19 mouse cellular contexts compared by ENCODE assay signal in the genomic region with DNA sequence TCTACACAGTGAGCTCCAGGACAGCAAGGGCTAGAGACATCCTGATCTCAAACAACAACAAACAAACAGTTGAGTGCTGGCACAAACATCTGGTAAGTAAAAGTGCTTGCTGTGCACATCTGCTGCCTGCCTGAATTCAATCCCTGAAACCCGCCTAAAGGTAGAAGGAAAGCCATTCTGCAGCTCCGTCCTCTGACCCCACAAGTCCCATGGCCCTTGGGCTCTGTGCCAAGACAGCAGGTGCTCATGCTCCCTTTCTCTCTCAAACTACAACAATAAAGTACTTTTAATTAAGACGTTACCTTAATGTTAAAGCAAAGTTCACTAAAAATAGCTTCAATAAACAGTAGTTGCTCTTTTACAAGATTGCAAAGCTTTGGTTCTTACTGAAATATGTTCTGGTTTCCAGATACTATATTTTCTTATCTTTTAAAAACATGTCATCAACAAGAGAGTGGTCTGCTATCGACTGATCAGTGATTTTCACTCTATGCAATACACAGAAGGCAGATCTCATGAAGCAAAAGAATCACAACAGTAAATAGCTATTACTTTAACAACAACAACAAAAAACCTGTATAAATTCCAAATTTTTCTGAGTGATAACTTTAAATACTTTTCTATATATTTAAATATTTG. TPM values are rescaled to one million over a fixed set of nuclear protein-coding genes. Genes with fewer than 3 reads are reported as not detected.
DNase-seq lines count a peak whose midpoint lies in the region; ATAC-seq and TF ChIP-seq lines count a peak whose summit lies in the region.
"Had no signal": no experiment of that assay in that cellular context is flagged by ENCODE, and none has a peak within 500 bp of the region (broad histone marks: within the 10 kb centered on the region; RNA-seq: fewer than 3 reads in every experiment).

No protein-coding gene starts in this region.

- H3K36me3 ChIP-seq in intestine, embryonic 15.5 days: no peaks in the 10 kb centered on the region
- peaks cover 15% of the 10 kb centered on the region for H3K36me3 ChIP-seq in intestine, postnatal 0 days (ENCODE audit: control insufficient read depth, insufficient read depth)
- 0 out of 2 replicates have a peak, but pooled peaks cover under 1% of the 10 kb centered on the region for H3K36me3 ChIP-seq in stomach, postnatal 0 days (ENCODE audit: control insufficient read depth, insufficient read depth, low read length)

- no peaks in the 10 kb centered on the region for H3K9me3 ChIP-seq in intestine, embryonic 15.5 days
- H3K9me3 ChIP-seq in intestine, postnatal 0 days (ENCODE audit: control insufficient read depth): no peaks in the 10 kb centered on the region
- no peaks in the 10 kb centered on the region for H3K9me3 ChIP-seq in stomach, postnatal 0 days (ENCODE audit: control insufficient read depth, low read length)
- H3K9me3 ChIP-seq: embryonic facial prominence, embryonic 15.5 days; forebrain, embryonic 13.5 days; midbrain, embryonic 10.5 days had no signal

- no peak overlapping the region for H3K9ac ChIP-seq in intestine, embryonic 15.5 days
- no peak overlapping the region for H3K9ac ChIP-seq in intestine, postnatal 0 days (ENCODE audit: low read depth, low read length)
- H3K9ac ChIP-seq in stomach, postnatal 0 days (ENCODE audit: low read length): no peak overlapping the region
- H3K9ac ChIP-seq: embryonic facial prominence, embryonic 15.5 days; forebrain, embryonic 13.5 days had no signal

- DNase-seq in cerebellum, adult 11 months: peak; percentile 36
- peak; percentile 31 for DNase-seq in retina, postnatal 1 day
- no peak for DNase-seq in retina, embryonic 14.5 days (ENCODE audit: low spot score)
- DNase-seq in stomach, postnatal 0 days (ENCODE audit: low spot score): peak; percentile 18
- DNase-seq in spleen, adult 12 weeks (ENCODE audit: low spot score): no peak
- DNase-seq: adrenal gland, postnatal 25 days; gastrocnemius, postnatal 25 days; heart, postnatal 36 days; lung, adult 18-20 months; lung, postnatal 36 days had no signal

- no peak overlapping the region for H3K4me2 ChIP-seq in intestine, embryonic 15.5 days (replicated peaks)
- H3K4me2 ChIP-seq in intestine, postnatal 0 days (replicated peaks; ENCODE audit: low read depth): no peak overlapping the region
- H3K4me2 ChIP-seq in stomach, postnatal 0 days (replicated peaks; ENCODE audit: low read depth): no peak overlapping the region
- H3K4me2 ChIP-seq: embryonic facial prominence, embryonic 15.5 days; forebrain, embryonic 13.5 days; heart, embryonic 11.5 days had no signal

- no peak overlapping the region for H3K27ac ChIP-seq in intestine, embryonic 15.5 days
- no peak overlapping the region for H3K27ac ChIP-seq in intestine, postnatal 0 days (ENCODE audit: low read depth, low read length)
- H3K27ac ChIP-seq in stomach, postnatal 0 days (replicated peaks): no peak overlapping the region
- H3K27ac ChIP-seq: embryonic facial prominence, embryonic 15.5 days; forebrain, embryonic 13.5 days; midbrain, embryonic 10.5 days had no signal

- WGBS in intestine, embryonic 15.5 days: 55% methylated on average over 4 of the region's 4 CpGs
- WGBS in intestine, postnatal 0 days: 34% methylated on average over 4 of the region's 4 CpGs
- WGBS in stomach, postnatal 0 days: 69% methylated on average over 4 of the region's 4 CpGs

- no peak for TF ChIP-seq EP300 in stomach, postnatal 0 days (optimal IDR thresholded peaks at IDR 0.05)

- TF ChIP-seq CTCF in intestine, postnatal 0 days (IDR thresholded peaks at IDR 0.05; ENCODE audit: low read depth): no peak
- TF ChIP-seq CTCF in stomach, postnatal 0 days (IDR thresholded peaks at IDR 0.05; ENCODE audit: low read depth): no peak

- H3K27me3 ChIP-seq in intestine, embryonic 15.5 days (replicated peaks): no peaks in the 10 kb centered on the region
- H3K27me3 ChIP-seq in intestine, postnatal 0 days (replicated peaks; ENCODE audit: control insufficient read depth, insufficient read depth, low read length): no peaks in the 10 kb centered on the region
- no peaks in the 10 kb centered on the region for H3K27me3 ChIP-seq in stomach, postnatal 0 days (ENCODE audit: control insufficient read depth, insufficient read depth, low read length)
- H3K27me3 ChIP-seq: CH12.LX; embryonic facial prominence, embryonic 15.5 days; forebrain, embryonic 13.5 days had no signal

- no peaks in the 10 kb centered on the region for H3K4me1 ChIP-seq in intestine, embryonic 15.5 days (replicated peaks)
- H3K4me1 ChIP-seq in intestine, postnatal 0 days (replicated peaks; ENCODE audit: control insufficient read depth, insufficient read depth, low read length): 0 out of 2 replicates have a peak, but pooled peaks cover 3% of the 10 kb centered on the region
- no peaks in the 10 kb centered on the region for H3K4me1 ChIP-seq in stomach, postnatal 0 days (replicated peaks; ENCODE audit: control insufficient read depth, insufficient read depth)
- H3K4me1 ChIP-seq: embryonic facial prominence, embryonic 15.5 days; midbrain, embryonic 10.5 days had no signal

- no peak for ATAC-seq in cerebellum, adult (ENCODE audit: insufficient number of reproducible peaks, low FRiP score, low TSS enrichment)
- ATAC-seq in intestine, embryonic 15.5 days: peak; percentile 55; the same call in 1 of the 2 replicates
- no peak for ATAC-seq in intestine, postnatal 0 days
- ATAC-seq in stomach, postnatal 0 days (ENCODE audit: low FRiP score, low TSS enrichment): no peak
- ATAC-seq: forebrain, embryonic 13.5 days; hindbrain, embryonic 16.5 days had no signal

- H3K4me3 ChIP-seq in intestine, embryonic 15.5 days (replicated peaks): no peak overlapping the region
- H3K4me3 ChIP-seq in intestine, postnatal 0 days (ENCODE audit: low read depth, low read length): no peak overlapping the region
- no peak overlapping the region for H3K4me3 ChIP-seq in stomach, postnatal 0 days (ENCODE audit: low read depth, low read length)
- H3K4me3 ChIP-seq: embryonic facial prominence, embryonic 15.5 days; forebrain, embryonic 13.5 days; midbrain, embryonic 10.5 days had no signal

RNA-seq across cellular contexts. Expression of a gene that starts 44.5 kb away (rescaled TPM):
- 22.2 and 23.4 TPM in 2 replicates for polyA plus RNA-seq in intestine, embryonic 15.5 days (2015; fragmentation: Nextera tagmentation; extraction: Ambion mirVana)
- polyA plus RNA-seq in intestine, postnatal 0 days (2015; fragmentation: Nextera tagmentation; extraction: Ambion mirVana): 6.2 and 7.3 TPM in 2 replicates
- polyA plus RNA-seq in stomach, postnatal 0 days (2015; fragmentation: Nextera tagmentation; extraction: Ambion mirVana): 6.8 and 7.9 TPM in 2 replicates

RNA-seq across cellular contexts. Expression of a gene that starts 49.3 kb away (rescaled TPM):
- polyA plus RNA-seq in intestine, embryonic 15.5 days (2015; fragmentation: Nextera tagmentation; extraction: Ambion mirVana): 95.5 and 97.4 TPM in 2 replicates
- 53.2 and 56.6 TPM in 2 replicates for polyA plus RNA-seq in intestine, postnatal 0 days (2015; fragmentation: Nextera tagmentation; extraction: Ambion mirVana)
- polyA plus RNA-seq in stomach, postnatal 0 days (2015; fragmentation: Nextera tagmentation; extraction: Ambion mirVana): 59.5 and 60.9 TPM in 2 replicates

Comparison
In these comparisons a context has a peak if more than half of its experiments do, and no peak if none do; other contexts are left out.
1. DNase-seq: peak in cerebellum, adult 11 months (single experiment), retina, postnatal 1 day (single experiment) and stomach, postnatal 0 days (single experiment); none in retina, embryonic 14.5 days (single experiment) and spleen, adult 12 weeks (single experiment).